Mouse (Mus musculus): ENCODE measurements around the gene Oit1. TPM values are rescaled to one million over a fixed set of nuclear protein-coding genes. Genes with fewer than 3 reads are reported as not detected.

Oit1 gene
- polyA plus RNA-seq, 1 experiment from 2014 or later = 0.12 TPM

GRCm38 (mm10) chr14:8332314-8333252 lies 46.0 kb downstream of the Oit1 start:
- Histone ChIP-seq H3K4me1 (peaks cover 35% of the 10 kb centered on the region), H3K4me3 (no peak overlapping the region), H3K36me3 (no peaks in the 10 kb centered on the region), H3K27me3 (no peaks in the 10 kb centered on the region), H3K9me3 (no peaks in the 10 kb centered on the region), H3K9ac (no peak overlapping the region), H3K4me2 (no peak overlapping the region), H3K27ac (no peak overlapping the region)
- no peak for ATAC-seq (ENCODE audit: insufficient number of reproducible peaks, low FRiP score, low TSS enrichment, low read depth)
- WGBS = 70% methylated on average over 11 of the region's 11 CpGs

GRCm38 (mm10) chr14:8331307-8331905 lies 47.1 kb downstream of the Oit1 start:
- no peak overlapping the region for H3K4me3 ChIP-seq
- ATAC-seq (ENCODE audit: insufficient number of reproducible peaks, low FRiP score, low TSS enrichment, low read depth) = no peak
- H3K4me2 ChIP-seq = no peak overlapping the region
- no peak overlapping the region for H3K27ac ChIP-seq
- 62% methylated on average over 14 of the region's 14 CpGs for whole genome bisulfite sequencing
- H3K9me3 ChIP-seq = no peaks in the 10 kb centered on the region
- no peaks in the 10 kb centered on the region for H3K36me3 ChIP-seq
- H3K27me3 ChIP-seq = no peaks in the 10 kb centered on the region
- no peak overlapping the region for H3K9ac ChIP-seq
- H3K4me1 ChIP-seq = peaks cover 37% of the 10 kb centered on the region

- 41% methylated on average over 6 of the region's 6 CpGs for WGBS
- ATAC-seq (ENCODE audit: insufficient number of reproducible peaks, low FRiP score, low TSS enrichment, low read depth) = no peak
- Histone ChIP-seq H3K4me3 (no peak overlapping the region), H3K36me3 (no peaks in the 10 kb centered on the region), H3K27ac (no peak overlapping the region), H3K4me2 (no peak overlapping the region), H3K9me3 (no peaks in the 10 kb centered on the region), H3K27me3 (no peaks in the 10 kb centered on the region), H3K9ac (no peak overlapping the region), H3K4me1 (peaks cover 29% of the 10 kb centered on the region; the same call in 1 of the 2 replicates)
Observed at GRCm38 (mm10) chr14:8330390-8330789, 48.2 kb downstream of the Oit1 start.

DNA sequence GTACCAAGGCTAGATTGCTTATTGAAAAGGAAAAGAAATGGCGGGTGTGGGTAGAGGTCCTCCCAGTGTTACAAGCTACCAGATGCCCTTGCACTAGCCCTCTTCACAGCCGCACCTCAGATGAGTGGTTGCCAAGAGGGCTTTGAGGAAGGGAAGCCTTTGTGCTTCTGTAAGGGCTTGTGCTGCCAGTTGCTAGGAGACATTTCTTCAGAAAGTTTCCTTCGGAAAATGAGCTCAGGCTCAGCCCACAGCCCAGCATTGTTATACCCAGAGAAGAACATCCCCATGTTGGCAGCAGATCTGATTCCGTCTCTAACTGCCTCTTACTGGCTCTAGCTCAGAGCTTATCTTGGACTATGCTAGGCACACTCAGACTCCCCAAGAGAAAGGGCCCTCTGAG lies 49.0 kb downstream of the Oit1 start:
- Histone ChIP-seq H3K4me3 (no peak overlapping the region), H3K4me1 (peaks cover 29% of the 10 kb centered on the region; the same call in 1 of the 2 replicates), H3K27me3 (no peaks in the 10 kb centered on the region), H3K36me3 (no peaks in the 10 kb centered on the region), H3K9me3 (no peaks in the 10 kb centered on the region), H3K27ac (no peak overlapping the region), H3K4me2 (no peak overlapping the region), H3K9ac (no peak overlapping the region)
- 55% methylated on average over 4 of the region's 4 CpGs for whole genome bisulfite sequencing
- ATAC-seq (ENCODE audit: insufficient number of reproducible peaks, low FRiP score, low TSS enrichment, low read depth) = no peak

- Histone ChIP-seq H3K9me3 (no peaks in the 10 kb centered on the region), H3K9ac (no peak overlapping the region), H3K4me2 (no peak overlapping the region), H3K27ac (no peak overlapping the region), H3K4me3 (no peak overlapping the region), H3K36me3 (no peaks in the 10 kb centered on the region), H3K4me1 (peaks cover 28% of the 10 kb centered on the region; the same call in 1 of the 2 replicates), H3K27me3 (no peaks in the 10 kb centered on the region)
- 45% methylated on average over 1 of the region's 1 CpGs for WGBS
- ATAC-seq (ENCODE audit: insufficient number of reproducible peaks, low FRiP score, low TSS enrichment, low read depth) = no peak
Observed at GRCm38 (mm10) chr14:8327371-8327770, 51.2 kb downstream of the Oit1 start.

GRCm38 (mm10) chr14:8326961-8327360 lies 51.6 kb downstream of the Oit1 start:
- H3K27me3 ChIP-seq = no peaks in the 10 kb centered on the region
- no peak overlapping the region for H3K4me3 ChIP-seq
- H3K9me3 ChIP-seq = no peaks in the 10 kb centered on the region
- H3K4me2 ChIP-seq = no peak overlapping the region
- peaks cover 24% of the 10 kb centered on the region; the same call in 1 of the 2 replicates for H3K4me1 ChIP-seq
- no peak overlapping the region for H3K9ac ChIP-seq
- no peak for ATAC-seq (ENCODE audit: insufficient number of reproducible peaks, low FRiP score, low TSS enrichment, low read depth)
- no peak overlapping the region for H3K27ac ChIP-seq
- H3K36me3 ChIP-seq = no peaks in the 10 kb centered on the region

DNA sequence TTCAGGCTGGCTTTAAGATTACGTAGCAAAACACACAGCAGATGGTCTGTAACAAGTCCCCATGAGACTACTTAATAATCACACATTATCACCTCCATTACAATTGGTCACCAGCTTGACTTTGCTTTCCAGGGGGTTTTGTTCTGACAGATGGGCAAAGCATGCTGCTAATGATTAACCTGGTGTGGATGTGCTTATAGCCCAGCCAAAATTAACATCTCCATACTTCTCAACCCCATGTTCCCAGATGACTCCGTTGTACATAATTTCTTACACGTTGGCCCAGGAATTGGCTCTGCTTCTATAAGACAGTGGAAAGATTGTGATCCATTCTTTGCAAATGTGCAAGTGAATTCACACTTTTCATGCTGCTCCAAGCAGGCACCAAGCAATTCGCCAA lies 52.8 kb downstream of the Oit1 start:
- no peaks in the 10 kb centered on the region for H3K27me3 ChIP-seq
- no peaks in the 10 kb centered on the region for H3K36me3 ChIP-seq
- peaks cover 17% of the 10 kb centered on the region; the same call in 1 of the 2 replicates for H3K4me1 ChIP-seq
- 72% methylated on average over 4 of the region's 4 CpGs for WGBS
- no peaks in the 10 kb centered on the region for H3K9me3 ChIP-seq
- no peak overlapping the region for H3K4me2 ChIP-seq
- no peak overlapping the region for H3K4me3 ChIP-seq
- H3K9ac ChIP-seq = no peak overlapping the region
- H3K27ac ChIP-seq = no peak overlapping the region
- ATAC-seq (ENCODE audit: insufficient number of reproducible peaks, low FRiP score, low TSS enrichment, low read depth) = no peak

GRCm38 (mm10) chr14:8320528-8320927 lies 58.0 kb downstream of the Oit1 start:
- Histone ChIP-seq H3K27ac (no peak overlapping the region), H3K4me3 (no peak overlapping the region), H3K4me1 (peaks cover 18% of the 10 kb centered on the region), H3K36me3 (no peaks in the 10 kb centered on the region), H3K9ac (no peak overlapping the region), H3K4me2 (no peak overlapping the region), H3K27me3 (peaks cover 32% of the 10 kb centered on the region), H3K9me3 (no peaks in the 10 kb centered on the region)
- no peak for ATAC-seq (ENCODE audit: insufficient number of reproducible peaks, low FRiP score, low TSS enrichment, low read depth)
- WGBS = 66% methylated on average over 3 of the region's 3 CpGs

DNA sequence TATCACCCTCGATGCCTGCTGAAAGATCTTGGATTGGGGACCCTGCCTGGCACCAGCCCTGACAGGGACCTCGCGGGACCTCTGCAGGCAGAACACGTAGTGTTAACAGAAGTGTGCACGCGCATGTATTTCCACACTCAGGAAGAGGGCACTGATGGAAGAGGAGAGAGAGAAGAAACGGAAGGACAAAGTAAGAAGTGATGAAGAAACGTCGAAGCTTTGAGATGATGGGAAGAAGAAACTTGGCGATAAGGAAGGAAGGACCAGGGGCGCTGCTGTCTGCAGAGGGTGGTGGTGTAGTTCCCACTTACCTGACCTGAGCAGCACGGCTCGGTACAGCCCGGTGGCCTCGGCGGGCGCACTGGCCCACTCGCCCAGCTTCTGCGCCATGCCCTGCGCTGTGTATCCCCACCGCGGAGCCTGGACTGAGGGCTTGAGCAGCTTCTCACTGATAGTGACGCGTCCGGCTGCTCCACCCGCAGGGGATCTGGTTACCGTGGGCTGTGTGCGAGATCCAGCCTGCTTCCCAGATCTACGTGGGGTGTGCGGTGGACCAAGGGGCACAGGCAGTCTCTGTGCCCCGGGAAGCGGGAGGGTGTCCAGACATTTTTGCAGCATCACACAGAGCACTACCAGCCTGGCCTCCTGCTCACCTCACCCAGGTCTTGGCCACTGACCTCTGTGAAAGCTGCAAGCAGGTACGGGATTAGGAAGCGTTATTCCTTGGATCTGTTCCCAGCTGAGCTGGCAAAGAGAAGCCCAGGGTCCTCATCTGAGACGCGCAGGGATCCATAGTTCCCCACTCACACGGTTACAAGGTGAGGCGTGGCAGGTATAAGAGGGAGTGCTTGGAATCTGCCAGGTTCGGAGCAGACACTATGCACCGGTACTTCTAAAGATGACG lies 61.1 kb downstream of the Oit1 start, which contains the start of gene Fam107a:
Gene Fam107a (minus strand): TSS at position 830 of the 904 bp plus-strand sequence.
- 11% methylated on average over 41 of the region's 41 CpGs for WGBS
- Histone ChIP-seq H3K9me3 (no peaks in the 10 kb centered on the region), H3K27me3 (peaks cover 39% of the 10 kb centered on the region), H3K36me3 (no peaks in the 10 kb centered on the region), H3K4me1 (peaks cover 18% of the 10 kb centered on the region), H3K9ac (no peak within 1 kb of the TSS), H3K4me2 (peak within 1 kb of the TSS; percentile 47), H3K27ac (no peak within 1 kb of the TSS), H3K4me3 (peak within 1 kb of the TSS; percentile 23)
- no peak for ATAC-seq (ENCODE audit: insufficient number of reproducible peaks, low FRiP score, low TSS enrichment, low read depth)

DNA sequence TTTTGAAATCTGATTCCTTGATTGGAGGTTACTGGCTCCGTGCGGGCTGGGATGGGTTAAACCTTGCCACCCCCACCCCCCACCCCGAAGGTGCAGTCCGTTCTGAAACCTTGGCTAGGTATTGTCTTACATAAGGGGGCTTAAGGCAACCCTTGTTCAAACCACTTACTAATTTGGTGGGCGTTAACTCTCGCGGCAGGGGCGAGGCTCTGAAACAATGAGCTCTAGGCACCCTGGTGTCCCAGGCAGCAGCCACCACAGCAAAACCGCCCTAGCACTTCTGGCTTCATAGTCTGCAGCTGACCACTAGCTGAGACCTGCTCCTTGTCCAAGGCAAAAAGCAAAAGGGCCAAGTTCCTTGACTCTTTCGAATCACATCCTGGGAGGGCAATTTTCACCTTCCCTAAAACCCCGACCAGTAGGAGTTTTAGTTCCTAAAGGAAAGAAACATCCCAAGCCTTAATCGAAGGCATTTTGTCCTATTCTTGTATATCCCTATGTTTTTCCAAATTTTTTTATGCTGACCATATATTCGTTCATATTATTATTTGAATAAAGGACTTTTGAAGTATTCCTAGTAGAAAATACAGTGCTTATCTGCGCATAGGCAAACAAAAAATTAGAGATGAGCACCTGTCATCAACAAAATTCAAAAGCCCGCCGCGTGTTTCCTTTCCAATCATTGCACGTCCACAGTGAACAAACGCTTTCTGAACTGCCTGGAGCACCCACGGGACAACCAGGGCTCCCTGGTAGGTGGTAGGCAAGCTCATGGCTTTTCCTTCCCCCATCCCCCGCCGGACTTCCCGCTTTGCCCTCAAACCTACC lies 62.0 kb downstream of the Oit1 start:
- peak overlapping the region; percentile 23 for H3K4me3 ChIP-seq
- peaks cover 39% of the 10 kb centered on the region for H3K27me3 ChIP-seq
- WGBS = 2% methylated on average over 23 of the region's 23 CpGs
- no peak for ATAC-seq (ENCODE audit: insufficient number of reproducible peaks, low FRiP score, low TSS enrichment, low read depth)
- no peaks in the 10 kb centered on the region for H3K9me3 ChIP-seq
- no peak overlapping the region for H3K27ac ChIP-seq
- H3K4me1 ChIP-seq = peaks cover 18% of the 10 kb centered on the region
- H3K9ac ChIP-seq = no peak overlapping the region
- H3K4me2 ChIP-seq = peak overlapping the region; percentile 47
- H3K36me3 ChIP-seq = no peaks in the 10 kb centered on the region

DNA sequence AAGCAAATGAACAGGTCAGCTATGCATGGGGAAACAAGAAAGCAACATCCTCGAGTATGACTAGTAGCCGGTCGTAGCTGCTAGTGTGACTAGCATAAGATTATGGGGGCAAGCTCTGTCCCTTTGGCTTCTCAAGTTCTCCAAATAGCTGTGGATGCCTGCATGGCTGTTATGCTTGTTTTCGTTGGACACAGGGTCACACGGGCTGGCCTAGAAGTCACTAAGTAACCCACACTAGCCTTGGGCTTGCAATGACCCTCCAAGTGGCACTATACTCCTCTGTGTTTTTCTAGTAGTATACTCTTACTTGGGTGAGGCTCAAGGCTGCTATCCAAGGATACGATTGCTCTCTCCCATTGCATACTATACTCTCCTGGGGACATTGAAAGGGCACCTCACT lies 63.4 kb downstream of the Oit1 start:
- H3K9me3 ChIP-seq = no peaks in the 10 kb centered on the region
- no peak overlapping the region for H3K4me2 ChIP-seq
- no peak overlapping the region for H3K27ac ChIP-seq
- peaks cover 39% of the 10 kb centered on the region for H3K27me3 ChIP-seq
- H3K36me3 ChIP-seq = no peaks in the 10 kb centered on the region
- H3K4me3 ChIP-seq = no peak overlapping the region
- ATAC-seq (ENCODE audit: insufficient number of reproducible peaks, low FRiP score, low TSS enrichment, low read depth) = no peak
- H3K9ac ChIP-seq = no peak overlapping the region
- 84% methylated on average over 6 of the region's 6 CpGs for WGBS
- peaks cover 18% of the 10 kb centered on the region for H3K4me1 ChIP-seq

All from limb, embryonic 15.5 days (tissue).